Mouse (Mus musculus) R1 (cell line): ENCODE measurements around the gene Mars.
A peak's percentile ranks its signal among the peaks of the same experiment; 100 is the strongest.

Source experiments
- DNase-seq: peaks from one replicate; pipeline ENCODE4 v3.0.0-alpha.2; 2018; ENCODE audit warnings: low read depth, low spot score

Gene Mars

GRCm38 (mm10) chr10:127287271-127287935, 24.2 kb downstream of the Mars start:
- no peak for DNase-seq

GRCm38 (mm10) chr10:127286730-127287129, 24.9 kb downstream of the Mars start:
- DNase-seq = peak; percentile 72

- DNase-seq = no peak
These were observed 25.4 kb downstream of the Mars start for GRCm38 (mm10) chr10:127286194-127286593.

GRCm38 (mm10) chr10:127285644-127286043, 25.9 kb downstream of the Mars start:
- DNase-seq = no peak

- no peak for DNase-seq
These were observed 26.7 kb downstream of the Mars start for GRCm38 (mm10) chr10:127284724-127285500.

GRCm38 (mm10) chr10:127284105-127284622, 27.4 kb downstream of the Mars start:
- no peak for DNase-seq

GRCm38 (mm10) chr10:127282620-127283215, 28.9 kb downstream of the Mars start:
- DNase-seq = peak; percentile 51

- no peak for DNase-seq
These were observed 30.3 kb downstream of the Mars start for GRCm38 (mm10) chr10:127281316-127281715.

- peak; percentile 60 for DNase-seq
These were observed 31.9 kb downstream of the Mars start for GRCm38 (mm10) chr10:127279730-127280129.

- DNase-seq = peak; percentile 88
These were observed 37.1 kb downstream of the Mars start for GRCm38 (mm10) chr10:127274261-127275022.

GRCm38 (mm10) chr10:127272371-127272770, 39.2 kb downstream of the Mars start:
- no peak for DNase-seq

GRCm38 (mm10) chr10:127269884-127270283, 41.7 kb downstream of the Mars start:
- DNase-seq = peak; percentile 49

GRCm38 (mm10) chr10:127269036-127269435, 42.5 kb downstream of the Mars start:
- DNase-seq = no peak

- DNase-seq = no peak
These were observed 43.2 kb downstream of the Mars start for GRCm38 (mm10) chr10:127268401-127268800.

- no peak for DNase-seq
These were observed 44.3 kb downstream of the Mars start for GRCm38 (mm10) chr10:127267318-127267717.

GRCm38 (mm10) chr10:127266112-127267091, 45.2 kb downstream of the Mars start, which contains the start of gene Dctn2:
TSS of gene Dctn2 (plus strand) at chr10:127266368.
- DNase-seq = peak; percentile 98

- DNase-seq = no peak
These were observed 45.9 kb downstream of the Mars start for GRCm38 (mm10) chr10:127265727-127266111.

- DNase-seq = peak; percentile 74
These were observed 46.6 kb downstream of the Mars start for GRCm38 (mm10) chr10:127264971-127265370.

GRCm38 (mm10) chr10:127264336-127264735, 47.2 kb downstream of the Mars start:
- no peak for DNase-seq

GRCm38 (mm10) chr10:127263631-127264030, 48.0 kb downstream of the Mars start:
- DNase-seq = peak; percentile 70
